Mouse (Mus musculus) heart, postnatal 36 days (tissue): ENCODE data around the gene Raf1. TPM values are rescaled to one million over a fixed set of nuclear protein-coding genes. Genes with fewer than 3 reads are reported as not detected.
"Not testable (repeated sequence)": the region's sequence is repeated elsewhere in the genome, so short reads cannot be mapped to it uniquely, and the experiment has no call there.

ENCODE experiments used
- DNase-seq, 2 experiments: peaks; one replicate each; pipeline ENCODE4 v3.0.0; 2021 to 2022
- intact Hi-C: fragments of 180-260 bp; cut with DNase I; formaldehyde crosslinking; loops from one replicate; pipeline ENCODE4 v1.15.1; 2025
- total RNA-seq, 2 experiments: library from RNA; stranded (reverse); gene quantifications; 2 replicates each; pipeline ENCODE4 v1.2.3; 2021

The Raf1 gene
- total RNA-seq, 2 experiments from 2014 or later: 113 to 115 TPM

GRCm38 (mm10) chr6:115684851-115685646 is 8.6 kb upstream of the Raf1 start:
- DNase-seq: no peak
- intact Hi-C loops: no loop called here

DNA sequence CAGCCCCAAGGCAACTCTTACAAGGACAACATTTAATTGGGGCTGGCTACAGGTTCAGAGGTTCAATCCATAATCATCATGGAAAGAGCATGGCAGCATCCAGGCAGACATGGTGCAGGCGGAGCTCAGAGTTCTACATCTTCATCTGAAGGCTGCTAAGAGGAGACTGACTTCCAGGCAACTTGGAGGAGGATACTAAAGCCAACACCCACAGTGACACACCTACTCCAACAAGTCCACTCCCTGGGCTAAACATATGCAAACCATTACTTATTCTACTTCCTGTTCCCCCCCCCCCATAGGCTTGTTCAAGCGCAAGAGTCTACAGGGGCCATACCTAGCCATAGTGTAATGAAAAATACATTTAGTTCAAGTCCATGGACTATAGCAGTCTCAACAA is 7.8 kb upstream of the Raf1 start:
- intact Hi-C loops: no loop called here
- DNase-seq: no peak

DNA sequence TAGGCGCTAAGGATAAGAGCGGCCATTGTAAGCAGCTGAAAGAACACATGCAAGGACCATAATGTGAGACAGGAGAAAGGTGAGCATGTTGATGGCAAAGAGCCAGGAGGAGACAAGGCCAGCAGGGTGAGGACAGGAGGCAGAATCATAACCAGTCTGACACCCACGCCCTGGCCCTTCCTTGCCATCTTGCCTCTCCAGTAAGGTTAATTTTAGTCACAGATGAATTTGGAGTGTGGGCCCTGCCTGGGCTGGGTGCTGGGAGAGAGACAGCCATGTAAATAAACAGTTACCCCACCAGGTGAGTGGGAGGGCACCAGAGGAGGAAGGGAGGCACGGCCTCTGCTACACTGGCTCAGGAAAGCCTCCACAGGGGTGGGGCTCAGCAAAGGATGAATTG is 4.6 kb upstream of the Raf1 start:
- DNase-seq: no peak
- intact Hi-C loops: no loop called here

- DNase-seq: no peak
- intact Hi-C loops: loop anchor here (5.0 kb wide), 3 partner anchors 56 to 131 kb away; partner anchors contain the start of gene Mkrn2
These were observed 1.6 kb upstream of the Raf1 start for GRCm38 (mm10) chr6:115678012-115678411.

- intact Hi-C loops: loop anchor here (2.0 to 5.0 kb wide), 4 partner anchors 15 to 130 kb away; partner anchors contain the start of gene Mkrn2
- DNase-seq: no peak
These were observed 1.0 kb upstream of the Raf1 start for GRCm38 (mm10) chr6:115677441-115677840.

DNA sequence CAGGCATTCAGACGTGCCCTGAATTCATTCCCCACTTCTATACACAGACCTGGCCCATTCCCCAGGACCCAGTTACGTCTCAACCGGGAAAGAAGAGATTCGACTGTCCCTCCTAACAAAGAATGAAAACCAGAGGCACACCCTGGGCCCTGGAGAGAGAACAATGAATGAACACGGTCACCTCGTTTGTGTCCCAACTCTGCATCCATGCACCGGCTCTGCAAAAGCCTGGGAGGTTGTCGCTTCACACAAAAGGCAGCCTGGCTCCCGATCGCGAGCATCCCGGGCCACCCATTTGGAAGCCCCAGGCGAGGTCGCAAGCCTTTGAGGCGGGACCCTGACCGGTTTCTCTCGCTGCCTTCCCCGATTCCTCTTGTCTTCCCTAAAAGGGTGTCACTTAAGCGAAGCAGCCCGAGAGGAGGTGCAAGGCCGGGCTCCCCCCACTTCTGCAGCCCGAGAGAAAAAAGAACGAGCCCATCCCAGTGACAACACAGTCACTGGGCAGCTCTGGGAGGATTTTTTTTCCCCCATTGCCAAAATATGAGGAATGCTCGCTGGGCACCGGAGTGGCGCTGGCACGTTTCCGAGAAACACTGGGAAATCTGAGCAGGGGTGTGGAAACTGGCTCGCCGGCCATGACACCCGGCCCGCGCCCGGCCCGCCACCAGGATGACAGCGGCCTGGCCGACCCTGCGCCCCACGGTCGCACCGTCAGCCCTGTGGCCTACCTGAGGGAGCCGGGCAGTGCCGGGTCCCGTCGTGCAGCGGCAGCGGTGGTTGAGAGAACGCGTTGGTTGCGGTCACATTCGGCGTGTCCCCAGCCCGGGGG is 713 bp downstream of the Raf1 start:
- intact Hi-C loops: loop anchor here (2.0 to 5.0 kb wide), 5 partner anchors 17 to 128 kb away; partner anchors contain the start of gene Mkrn2

DNA sequence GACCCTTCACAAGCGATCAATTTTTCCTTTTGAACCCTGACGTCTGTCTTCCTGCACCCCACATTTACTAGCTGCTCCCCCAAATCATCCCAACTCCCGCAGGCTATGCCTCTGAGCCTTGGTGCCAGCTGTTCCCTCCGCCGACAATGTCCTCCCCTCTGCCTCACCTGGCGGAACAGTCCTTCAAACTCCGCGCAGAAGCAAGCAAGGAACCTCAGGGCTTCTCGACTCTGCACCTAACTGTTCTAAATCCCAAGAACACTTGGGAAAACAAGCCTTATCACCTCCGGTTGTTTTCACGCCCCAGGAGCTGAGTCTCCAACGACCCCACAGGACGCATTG is 1.3 kb downstream of the Raf1 start:
- DNase-seq: no peak
- intact Hi-C loops: loop anchor here (2.0 to 5.0 kb wide), 4 partner anchors 16 to 128 kb away; partner anchors contain the start of gene Mkrn2

More for the DNA sequence above, 713 bp downstream of the Raf1 start:
- DNase-seq: peak; percentile 76 to 86

DNA sequence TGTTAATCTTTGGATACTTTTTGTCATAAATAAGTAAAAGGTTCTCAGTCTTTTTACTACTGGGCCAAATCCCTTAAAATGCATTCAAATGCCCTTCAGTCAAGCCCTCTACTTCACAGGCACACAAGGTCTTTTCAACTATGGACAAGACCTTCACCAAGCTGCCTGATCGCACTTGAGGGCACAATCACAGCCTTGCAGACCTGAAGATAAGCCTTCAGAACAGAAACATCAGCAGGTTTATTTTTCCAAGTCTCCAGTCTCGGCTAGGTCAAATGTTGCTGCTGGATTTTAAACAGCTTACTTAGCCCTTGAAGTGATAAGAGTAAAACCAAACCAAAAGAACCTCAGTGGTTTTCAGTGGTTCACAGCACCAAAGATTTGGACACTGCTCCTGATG is 2.1 kb downstream of the Raf1 start:
- intact Hi-C loops: loop anchor here (2.0 kb wide), 1 partner anchor 16 kb away; no protein-coding TSS in a partner anchor
- DNase-seq: no peak

- intact Hi-C loops: no loop called here
- DNase-seq: no peak
These were observed 3.7 kb downstream of the Raf1 start for GRCm38 (mm10) chr6:115672700-115673099.

GRCm38 (mm10) chr6:115666641-115667040 is 9.8 kb downstream of the Raf1 start:
- DNase-seq: no peak

DNA sequence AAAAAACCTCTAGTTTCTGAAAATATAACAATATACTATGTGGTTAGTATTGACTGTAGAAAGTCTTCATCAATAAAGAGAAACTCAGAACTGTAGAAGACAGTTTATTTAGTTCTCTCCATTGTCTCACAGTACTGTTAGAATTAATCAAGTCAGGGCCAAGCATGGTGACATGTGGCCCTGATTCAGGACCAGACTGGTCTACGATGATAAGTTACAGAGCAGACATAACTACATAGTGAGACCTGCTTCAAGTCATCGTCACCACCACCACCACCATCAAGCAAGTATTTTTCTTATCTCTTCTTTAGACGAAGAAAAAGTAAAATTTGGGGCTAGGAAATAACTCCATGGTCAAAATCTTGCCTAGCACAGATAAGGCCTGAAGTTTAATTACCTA is 12.2 kb downstream of the Raf1 start:
- intact Hi-C loops: no loop called here
- DNase-seq: no peak

More at GRCm38 (mm10) chr6:115666641-115667040, 9.8 kb downstream of the Raf1 start:
- intact Hi-C loops: no loop called here

DNA sequence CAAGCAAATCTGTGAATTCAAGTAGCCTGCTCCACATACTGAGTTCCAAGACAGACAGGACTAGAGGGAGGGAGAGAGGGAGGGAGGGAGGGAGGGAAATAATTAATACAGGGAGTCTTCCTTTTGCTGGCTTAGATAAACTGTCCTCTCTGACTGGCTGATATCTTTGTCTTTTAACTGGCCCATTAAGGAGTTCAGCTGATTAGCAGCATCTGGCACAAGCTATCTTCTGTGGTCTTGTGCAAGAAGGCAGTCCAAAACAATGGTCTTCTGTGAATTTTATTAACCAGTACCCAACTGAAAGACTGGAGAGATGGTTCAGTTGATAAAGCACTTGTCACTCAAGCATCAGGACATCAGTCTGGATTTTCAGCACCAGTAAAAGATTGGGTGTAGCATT is 17.6 kb downstream of the Raf1 start:
- intact Hi-C loops: loop anchor here (2.0 kb wide), 1 partner anchor 16 kb away; no protein-coding TSS in a partner anchor

GRCm38 (mm10) chr6:115653939-115654338 is 22.5 kb downstream of the Raf1 start:
- intact Hi-C loops: no loop called here
- DNase-seq: no peak

More for the DNA sequence above, 17.6 kb downstream of the Raf1 start:
- DNase-seq: no peak

- intact Hi-C loops: no loop called here
- no peak for DNase-seq
These were observed 24.7 kb downstream of the Raf1 start for GRCm38 (mm10) chr6:115651719-115652118.

GRCm38 (mm10) chr6:115650476-115651427 is 25.7 kb downstream of the Raf1 start:
- DNase-seq: no peak
- intact Hi-C loops: no loop called here

GRCm38 (mm10) chr6:115649792-115650365 is 26.6 kb downstream of the Raf1 start:
- DNase-seq: no peak
- intact Hi-C loops: loop anchor here (2.0 kb wide), 1 partner anchor 21 kb away; no protein-coding TSS in a partner anchor

GRCm38 (mm10) chr6:115643315-115643714 is 33.1 kb downstream of the Raf1 start:
- intact Hi-C loops: no loop called here
- no peak for DNase-seq

GRCm38 (mm10) chr6:115638188-115638587 is 38.2 kb downstream of the Raf1 start:
- DNase-seq, intact Hi-C loops: not testable (repeated sequence)

- DNase-seq: no peak
- intact Hi-C loops: no loop called here
These were observed 42.4 kb downstream of the Raf1 start for GRCm38 (mm10) chr6:115634015-115634414.
